Mouse (Mus musculus) G1E (cell line): ENCODE results near the gene Gif. TPM values are rescaled to one million over a fixed set of nuclear protein-coding genes. Genes with fewer than 3 reads are reported as not detected.
A peak's percentile ranks its signal among the peaks of the same experiment; 100 is the strongest.

Source experiments
- ATAC-seq: 2 replicates; pipeline ENCODE4 v1.8.0; 2016; ENCODE audit warnings: mild to moderate bottlenecking; ENCODE audit not compliant: insufficient number of reproducible peaks, poor library complexity, low FRiP score, severe bottlenecking; ENCODE audit errors: extremely low read depth
- DNase-seq: peaks from one replicate; pipeline ENCODE4 v3.0.0; 2012; ENCODE audit warnings: low spot score
- H3K27me3 ChIP-seq: 2 replicates; pipeline ENCODE4 v1.6.1; 2012; ENCODE audit warnings: mild to moderate bottlenecking, low read length, inconsistent platforms; ENCODE audit not compliant: insufficient read depth
- H3K36me3 ChIP-seq: replicated peaks from 2 replicates; pipeline ENCODE3; 2012; ENCODE audit warnings: mild to moderate bottlenecking, inconsistent platforms
- H3K4me1 ChIP-seq: 2 replicates; pipeline ENCODE4 v1.6.1; 2012; ENCODE audit warnings: low read depth, low read length, inconsistent platforms, mixed read lengths; ENCODE audit not compliant: insufficient read depth
- H3K4me3 ChIP-seq: 2 replicates; pipeline ENCODE4 v1.5.1; 2012; ENCODE audit warnings: low read depth, mild to moderate bottlenecking, inconsistent platforms, low read length, moderate library complexity, mixed read lengths
- H3K9me3 ChIP-seq: replicated peaks from 2 replicates; pipeline ENCODE4 v1.6.1; 2012; ENCODE audit warnings: inconsistent platforms
- CTCF ChIP-seq: IDR thresholded peaks from 2 replicates; pipeline ENCODE4 v1.5.1; 2012; ENCODE audit warnings: low read depth, low read length, inconsistent platforms, mixed read lengths
- GATA1 ChIP-seq: IDR thresholded peaks from 2 replicates; pipeline ENCODE4 v1.6.1; 2012; ENCODE audit warnings: borderline replicate concordance, low read length, inconsistent platforms, mixed read lengths
- GATA2 ChIP-seq: IDR thresholded peaks from 2 replicates; pipeline ENCODE4 v1.6.1; 2012; ENCODE audit warnings: low read depth, low read length, inconsistent platforms, borderline replicate concordance
- POLR2AphosphoS5 ChIP-seq: IDR thresholded peaks from 2 replicates; pipeline ENCODE4 v1.6.1; 2012; ENCODE audit warnings: low read depth, low read length, inconsistent platforms; ENCODE audit not compliant: insufficient replicate concordance
- TAL1 ChIP-seq: conservative IDR thresholded peaks from 2 replicates; pipeline ENCODE4 v1.6.1; 2012; ENCODE audit warnings: low read depth, low read length, inconsistent platforms, mixed read lengths
- polyA plus RNA-seq: library from polyadenylated mRNA; stranded (reverse); fragments of >175 nt; gene quantifications from 2 replicates; pipeline ENCODE4 v1.2.3, GENCODE M21; 2012
- total RNA-seq, 2 experiments: library from RNA; stranded (forward) in 1 of 2; stranded (reverse) in 1 of 2; fragments of 200-1000 nt in 1 of 2; fragments of >200 nt in 1 of 2; fragmentation: Nextera tagmentation in 1 of 2; gene quantifications; 2 replicates each; pipeline ENCODE4 v1.2.3; 2014 to 2017

Gene Gif
- total and polyA plus RNA-seq, 3 experiments = not detected

GRCm38 (mm10) chr19:11807251-11807650 is 59.9 kb downstream of the Gif start:
- Histone ChIP-seq H3K9me3 (no peaks in the 10 kb centered on the region), H3K27me3 (peaks cover 16% of the 10 kb centered on the region), H3K4me1 (peaks cover 4% of the 10 kb centered on the region; the same call in 1 of the 2 replicates), H3K4me3 (no peak overlapping the region), H3K36me3 (no peaks in the 10 kb centered on the region)
- DNase-seq = no peak
- TF ChIP-seq GATA1 (no peak), CTCF (no peak), GATA2 (no peak), TAL1 (no peak), POLR2AphosphoS5 (no peak)
- ATAC-seq = peak; percentile 60

GRCm38 (mm10) chr19:11807822-11808221 is 60.5 kb downstream of the Gif start:
- no peak for DNase-seq
- TF ChIP-seq TAL1 (no peak), GATA1 (no peak), CTCF (no peak), POLR2AphosphoS5 (no peak), GATA2 (no peak)

GRCm38 (mm10) chr19:11808452-11808851 is 61.1 kb downstream of the Gif start:
- H3K4me1 ChIP-seq = peaks cover 4% of the 10 kb centered on the region; the same call in 1 of the 2 replicates
- peaks cover 18% of the 10 kb centered on the region for H3K27me3 ChIP-seq
- TF ChIP-seq GATA2 (no peak), GATA1 (no peak), TAL1 (no peak), POLR2AphosphoS5 (no peak), CTCF (no peak)
- no peaks in the 10 kb centered on the region for H3K9me3 ChIP-seq
- H3K4me3 ChIP-seq = no peak overlapping the region
- no peak for ATAC-seq
- H3K36me3 ChIP-seq = no peaks in the 10 kb centered on the region
- no peak for DNase-seq

More at GRCm38 (mm10) chr19:11807822-11808221, 60.5 kb downstream of the Gif start:
- H3K4me3 ChIP-seq = no peak overlapping the region
- no peaks in the 10 kb centered on the region for H3K36me3 ChIP-seq
- ATAC-seq = no peak
- peaks cover 16% of the 10 kb centered on the region for H3K27me3 ChIP-seq
- H3K9me3 ChIP-seq = no peaks in the 10 kb centered on the region
- H3K4me1 ChIP-seq = peaks cover 4% of the 10 kb centered on the region; the same call in 1 of the 2 replicates

GRCm38 (mm10) chr19:11810003-11810758 is 62.8 kb downstream of the Gif start:
- DNase-seq = no peak
- peaks cover 34% of the 10 kb centered on the region for H3K27me3 ChIP-seq
- H3K4me3 ChIP-seq = no peak overlapping the region
- H3K4me1 ChIP-seq = peaks cover 4% of the 10 kb centered on the region; the same call in 1 of the 2 replicates
- ATAC-seq = no peak
- H3K9me3 ChIP-seq = no peaks in the 10 kb centered on the region
- no peak for TF ChIP-seq GATA1
- TF ChIP-seq TAL1 = no peak
- TF ChIP-seq CTCF = no peak
- no peak for TF ChIP-seq POLR2AphosphoS5
- no peak for TF ChIP-seq GATA2
- H3K36me3 ChIP-seq = no peaks in the 10 kb centered on the region

GRCm38 (mm10) chr19:11810856-11811255 is 63.5 kb downstream of the Gif start:
- no peaks in the 10 kb centered on the region for H3K9me3 ChIP-seq
- no peaks in the 10 kb centered on the region for H3K36me3 ChIP-seq
- DNase-seq (no peak), ATAC-seq (no peak)
- no peak for TF ChIP-seq GATA1
- no peak for TF ChIP-seq CTCF
- no peak for TF ChIP-seq GATA2
- TF ChIP-seq TAL1 = no peak
- no peak for TF ChIP-seq POLR2AphosphoS5
- peaks cover 35% of the 10 kb centered on the region for H3K27me3 ChIP-seq
- peaks cover 4% of the 10 kb centered on the region; the same call in 1 of the 2 replicates for H3K4me1 ChIP-seq
- no peak overlapping the region for H3K4me3 ChIP-seq

- Histone ChIP-seq H3K4me1 (peaks cover 4% of the 10 kb centered on the region; the same call in 1 of the 2 replicates), H3K9me3 (no peaks in the 10 kb centered on the region), H3K27me3 (peaks cover 37% of the 10 kb centered on the region), H3K4me3 (no peak overlapping the region), H3K36me3 (no peaks in the 10 kb centered on the region)
- no peak for TF ChIP-seq TAL1
- no peak for TF ChIP-seq GATA1
- no peak for TF ChIP-seq POLR2AphosphoS5
- TF ChIP-seq GATA2 = no peak
- no peak for TF ChIP-seq CTCF
- ATAC-seq = no peak
- no peak for DNase-seq
Observed at GRCm38 (mm10) chr19:11811688-11812365, 64.5 kb downstream of the Gif start.

Other genes starting within 250 kb of the Gif start
- gene Ms4a6b, start 231.0 kb upstream of the Gif start, total RNA-seq (2014; fragmentation: Nextera tagmentation) = 0.23 TPM in 1 of 2 replicates, not detected in the other
- gene Ms4a6b, start 231.0 kb upstream of the Gif start, total RNA-seq (2017) = 2.5 and 3.1 TPM in 2 replicates
- gene Ms4a6b, start 231.0 kb upstream of the Gif start, polyA plus RNA-seq = 0.21 TPM in 1 of 2 replicates, not detected in the other
- not detected in 2 replicates for gene Ms4a4d, start 210.8 kb upstream of the Gif start, total RNA-seq (2014; fragmentation: Nextera tagmentation)
- gene Ms4a4d, start 210.8 kb upstream of the Gif start, total RNA-seq (2017) = 0.16 TPM in 1 of 2 replicates, not detected in the other
- gene Ms4a4d, start 210.8 kb upstream of the Gif start, polyA plus RNA-seq = not detected in 2 replicates
- 1.4 TPM in 1 of 2 replicates, not detected in the other for gene Ms4a6d, start 142.7 kb upstream of the Gif start, total RNA-seq (2014; fragmentation: Nextera tagmentation)
- gene Ms4a6d, start 142.7 kb upstream of the Gif start, total RNA-seq (2017) = 2.2 and 3.1 TPM in 2 replicates
- 0.05 TPM in 1 of 2 replicates, not detected in the other for gene Ms4a6d, start 142.7 kb upstream of the Gif start, polyA plus RNA-seq
- 1.3 and 1.4 TPM in 2 replicates for gene Ms4a2, start 123.8 kb upstream of the Gif start, total RNA-seq (2014; fragmentation: Nextera tagmentation)
- 19.1 and 20.6 TPM in 2 replicates for gene Ms4a2, start 123.8 kb upstream of the Gif start, total RNA-seq (2017)
- gene Ms4a2, start 123.8 kb upstream of the Gif start, polyA plus RNA-seq = 0.03 TPM in 1 of 2 replicates, not detected in the other
- gene Ms4a3, start 106.7 kb upstream of the Gif start, total RNA-seq (2014; fragmentation: Nextera tagmentation) = not detected in 2 replicates
- gene Ms4a3, start 106.7 kb upstream of the Gif start, total RNA-seq (2017) = 0.35 TPM in 1 of 2 replicates, not detected in the other
- not detected in 2 replicates for gene Ms4a3, start 106.7 kb upstream of the Gif start, polyA plus RNA-seq
- gene Oosp2, start 87.0 kb upstream of the Gif start, total RNA-seq (2014; fragmentation: Nextera tagmentation) = not detected in 2 replicates
- not detected in 2 replicates for gene Oosp2, start 87.0 kb upstream of the Gif start, total RNA-seq (2017)
- gene Oosp2, start 87.0 kb upstream of the Gif start, polyA plus RNA-seq = not detected in 2 replicates
- not detected in 2 replicates for gene Oosp1, start 56.4 kb upstream of the Gif start, total RNA-seq (2014; fragmentation: Nextera tagmentation)
- 0.11 TPM in 1 of 2 replicates, not detected in the other for gene Oosp1, start 56.4 kb upstream of the Gif start, total RNA-seq (2017)
- not detected in 2 replicates for gene Oosp1, start 56.4 kb upstream of the Gif start, polyA plus RNA-seq
- not detected in 2 replicates for gene Oosp3, start 50.5 kb upstream of the Gif start, total RNA-seq (2014; fragmentation: Nextera tagmentation)
- not detected in 2 replicates for gene Oosp3, start 50.5 kb upstream of the Gif start, total RNA-seq (2017)
- not detected in 2 replicates for gene Oosp3, start 50.5 kb upstream of the Gif start, polyA plus RNA-seq
- gene Mrpl16, start 22.8 kb downstream of the Gif start, total RNA-seq (2014; fragmentation: Nextera tagmentation) = 42.2 and 53.1 TPM in 2 replicates
- 68.5 and 91.4 TPM in 2 replicates for gene Mrpl16, start 22.8 kb downstream of the Gif start, total RNA-seq (2017)
- 10.1 and 27.1 TPM in 2 replicates for gene Mrpl16, start 22.8 kb downstream of the Gif start, polyA plus RNA-seq
- gene Stx3, start 71.8 kb downstream of the Gif start, total RNA-seq (2014; fragmentation: Nextera tagmentation) = not detected in 2 replicates
- 1.3 and 1.9 TPM in 2 replicates for gene Stx3, start 71.8 kb downstream of the Gif start, total RNA-seq (2017)
- not detected in 2 replicates for gene Stx3, start 71.8 kb downstream of the Gif start, polyA plus RNA-seq
- gene Olfr1417, start 91.7 kb downstream of the Gif start, total RNA-seq (2014; fragmentation: Nextera tagmentation) = not detected in 2 replicates
- gene Olfr1417, start 91.7 kb downstream of the Gif start, total RNA-seq (2017) = 0.05 and 0.29 TPM in 2 replicates
- not detected in 2 replicates for gene Olfr1417, start 91.7 kb downstream of the Gif start, polyA plus RNA-seq
- gene Olfr1418, start 113.5 kb downstream of the Gif start, total RNA-seq (2014; fragmentation: Nextera tagmentation) = not detected in 2 replicates
- 0.11 and 0.17 TPM in 2 replicates for gene Olfr1418, start 113.5 kb downstream of the Gif start, total RNA-seq (2017)
- not detected in 2 replicates for gene Olfr1418, start 113.5 kb downstream of the Gif start, polyA plus RNA-seq
- not detected in 2 replicates for gene Olfr1419, start 127.6 kb downstream of the Gif start, total RNA-seq (2014; fragmentation: Nextera tagmentation)
- gene Olfr1419, start 127.6 kb downstream of the Gif start, total RNA-seq (2017) = 0.22 TPM in 1 of 2 replicates, not detected in the other
- gene Olfr1419, start 127.6 kb downstream of the Gif start, polyA plus RNA-seq = not detected in 2 replicates
- gene Olfr1420, start 139.0 kb downstream of the Gif start, total RNA-seq (2014; fragmentation: Nextera tagmentation) = not detected in 2 replicates
- 0.17 and 0.38 TPM in 2 replicates for gene Olfr1420, start 139.0 kb downstream of the Gif start, total RNA-seq (2017)
- not detected in 2 replicates for gene Olfr1420, start 139.0 kb downstream of the Gif start, polyA plus RNA-seq
- gene Patl1, start 164.8 kb downstream of the Gif start, total RNA-seq (2014; fragmentation: Nextera tagmentation) = 59.4 and 65.8 TPM in 2 replicates
- 19.0 and 20.4 TPM in 2 replicates for gene Patl1, start 164.8 kb downstream of the Gif start, total RNA-seq (2017)
- gene Patl1, start 164.8 kb downstream of the Gif start, polyA plus RNA-seq = 15.8 and 17.7 TPM in 2 replicates
- gene Osbp, start 218.4 kb downstream of the Gif start, total RNA-seq (2014; fragmentation: Nextera tagmentation) = 44.8 and 50.4 TPM in 2 replicates
- 28.9 and 32.1 TPM in 2 replicates for gene Osbp, start 218.4 kb downstream of the Gif start, total RNA-seq (2017)
- gene Osbp, start 218.4 kb downstream of the Gif start, polyA plus RNA-seq = 10.2 and 12.2 TPM in 2 replicates